Mouse (Mus musculus) kidney, embryonic 14.5 days (tissue): ENCODE results near the gene Dera. TPM values are rescaled to one million over a fixed set of nuclear protein-coding genes. Genes with fewer than 3 reads are reported as not detected.

ENCODE experiments used
- ATAC-seq: fragments of 200-750 bp; cut with Nextera tagmentation; 2 replicates; pipeline ENCODE4 v1.8.0; 2017; ENCODE audit warnings: moderate number of reproducible peaks, mild to moderate bottlenecking, moderate TSS enrichment, moderate library complexity; ENCODE audit not compliant: low FRiP score, low TSS enrichment
- H3K27ac ChIP-seq: fragments of 300-500 bp; sonication (generic); 2 replicates; pipeline ENCODE4 v1.5.1; 2014; ENCODE audit warnings: low read depth, mild to moderate bottlenecking, low read length, moderate library complexity, mixed read lengths
- H3K27me3 ChIP-seq: fragments of 300-500 bp; sonication (generic); 2 replicates; pipeline ENCODE4 v1.6.1; 2014; ENCODE audit warnings: mild to moderate bottlenecking, low read length; ENCODE audit not compliant: control insufficient read depth, insufficient read depth
- H3K36me3 ChIP-seq: fragments of 300-500 bp; sonication (generic); 2 replicates; pipeline ENCODE4 v1.6.1; 2014; ENCODE audit warnings: low read length, mixed read lengths; ENCODE audit not compliant: control insufficient read depth, insufficient read depth
- H3K4me1 ChIP-seq: fragments of 300-500 bp; sonication (generic); 2 replicates; pipeline ENCODE4 v1.6.1; 2014; ENCODE audit warnings: low read length, mixed read lengths; ENCODE audit not compliant: control insufficient read depth, insufficient read depth
- H3K4me2 ChIP-seq: fragments of 300-500 bp; sonication (generic); replicated peaks from 2 replicates; pipeline ENCODE4 v1.6.1; 2014; ENCODE audit warnings: low read depth, mild to moderate bottlenecking, low read length
- H3K4me3 ChIP-seq: fragments of 300-500 bp; sonication (generic); 2 replicates; pipeline ENCODE4 v1.5.1; 2014; ENCODE audit warnings: mild to moderate bottlenecking, low read length
- H3K9ac ChIP-seq: fragments of 300-500 bp; sonication (generic); 2 replicates; pipeline ENCODE4 v1.6.1; 2014; ENCODE audit warnings: low read depth, mild to moderate bottlenecking, low read length, moderate library complexity
- H3K9me3 ChIP-seq: fragments of 300-500 bp; sonication (generic); 2 replicates; pipeline ENCODE4 v1.6.1; 2016; ENCODE audit warnings: low read length; ENCODE audit not compliant: control insufficient read depth
- WGBS: fragments of 180-500 bp; shearing (Covaris S2); extraction: QIAGEN DNeasy Blood & Tissue Kit; methylation state at CpG from one replicate; pipeline ENCODE4 v1.1.7; 2014; 5-methylcytosine and 5-hydroxymethylcytosine counted together
- polyA plus RNA-seq: library from polyadenylated mRNA; unstranded; fragments of >200 nt; fragmentation: Nextera tagmentation; extraction: Ambion mirVana; gene quantifications from 2 replicates; pipeline ENCODE4 v1.2.1, GENCODE M21; 2014

Dera gene
- polyA plus RNA-seq, 1 experiment from 2014 or later: 68.7 TPM

GRCm38 (mm10) chr6:137752275-137752655 lies 2.1 kb upstream of the Dera start:
- WGBS: 87% methylated on average over 4 of the region's 4 CpGs
- H3K36me3 ChIP-seq: peaks cover 39% of the 10 kb centered on the region
- H3K27ac ChIP-seq: no peak overlapping the region
- H3K27me3 ChIP-seq: no peaks in the 10 kb centered on the region
- H3K9me3 ChIP-seq: no peaks in the 10 kb centered on the region
- H3K4me1 ChIP-seq: 0 out of 2 replicates have a peak, but pooled peaks cover 4% of the 10 kb centered on the region
- no peak overlapping the region for H3K9ac ChIP-seq
- no peak for ATAC-seq
- no peak overlapping the region for H3K4me3 ChIP-seq
- no peak overlapping the region for H3K4me2 ChIP-seq

- no peak for ATAC-seq
- no peak overlapping the region for H3K27ac ChIP-seq
- peak overlapping the region; percentile 69 for H3K4me2 ChIP-seq
- peak overlapping the region; percentile 71 for H3K4me3 ChIP-seq
- 4% methylated on average over 8 of the region's 8 CpGs for WGBS
- H3K9me3 ChIP-seq: no peaks in the 10 kb centered on the region
- H3K27me3 ChIP-seq: no peaks in the 10 kb centered on the region
- peaks cover 18% of the 10 kb centered on the region for H3K36me3 ChIP-seq
- H3K4me1 ChIP-seq: 0 out of 2 replicates have a peak, but pooled peaks cover 10% of the 10 kb centered on the region
- peak overlapping the region; percentile 65 for H3K9ac ChIP-seq
These were observed 499 bp downstream of the Dera start for GRCm38 (mm10) chr6:137754857-137755232.

- no peaks in the 10 kb centered on the region for H3K27me3 ChIP-seq
- ATAC-seq: no peak
- H3K4me3 ChIP-seq: no peak overlapping the region
- 68% methylated on average over 5 of the region's 5 CpGs for WGBS
- peaks cover 9% of the 10 kb centered on the region; the same call in 1 of the 2 replicates for H3K36me3 ChIP-seq
- no peaks in the 10 kb centered on the region for H3K9me3 ChIP-seq
- no peak overlapping the region for H3K4me2 ChIP-seq
- H3K27ac ChIP-seq: no peak overlapping the region
- no peak overlapping the region for H3K9ac ChIP-seq
- 0 out of 2 replicates have a peak, but pooled peaks cover 12% of the 10 kb centered on the region for H3K4me1 ChIP-seq
These were observed 2.0 kb downstream of the Dera start for GRCm38 (mm10) chr6:137756310-137756709.

- Histone ChIP-seq H3K4me3 (no peak overlapping the region), H3K4me2 (no peak overlapping the region), H3K27ac (no peak overlapping the region), H3K9ac (no peak overlapping the region), H3K4me1 (0 out of 2 replicates have a peak, but pooled peaks cover 12% of the 10 kb centered on the region), H3K9me3 (no peaks in the 10 kb centered on the region), H3K27me3 (no peaks in the 10 kb centered on the region), H3K36me3 (no peaks in the 10 kb centered on the region)
- WGBS: 82% methylated on average over 1 of the region's 1 CpGs
- ATAC-seq: no peak
These were observed 3.5 kb downstream of the Dera start for GRCm38 (mm10) chr6:137757891-137758290.

GRCm38 (mm10) chr6:137759681-137760080 lies 5.3 kb downstream of the Dera start:
- Histone ChIP-seq H3K9ac (no peak overlapping the region), H3K4me3 (no peak overlapping the region), H3K27ac (no peak overlapping the region), H3K4me1 (0 out of 2 replicates have a peak, but pooled peaks cover 12% of the 10 kb centered on the region), H3K27me3 (no peaks in the 10 kb centered on the region), H3K4me2 (no peak overlapping the region), H3K36me3 (no peaks in the 10 kb centered on the region), H3K9me3 (no peaks in the 10 kb centered on the region)
- 23% methylated on average over 8 of the region's 8 CpGs for WGBS
- ATAC-seq: peak; percentile 48; the same call in 1 of the 2 replicates

- no peaks in the 10 kb centered on the region for H3K27me3 ChIP-seq
- H3K9me3 ChIP-seq: no peaks in the 10 kb centered on the region
- WGBS: 78% methylated on average over 15 of the region's 15 CpGs
These were observed 6.6 kb downstream of the Dera start for GRCm38 (mm10) chr6:137760966-137761365.

GRCm38 (mm10) chr6:137764572-137765210 lies 10.3 kb downstream of the Dera start:
- no peak overlapping the region for H3K4me2 ChIP-seq
- H3K4me1 ChIP-seq: 0 out of 2 replicates have a peak, but pooled peaks cover 3% of the 10 kb centered on the region
- H3K4me3 ChIP-seq: no peak overlapping the region
- H3K9ac ChIP-seq: no peak overlapping the region
- H3K27me3 ChIP-seq: no peaks in the 10 kb centered on the region
- H3K27ac ChIP-seq: no peak overlapping the region
- no peaks in the 10 kb centered on the region for H3K36me3 ChIP-seq
- WGBS: 52% methylated on average over 3 of the region's 3 CpGs
- peak; percentile 78; the same call in 1 of the 2 replicates for ATAC-seq
- H3K9me3 ChIP-seq: no peaks in the 10 kb centered on the region

More at GRCm38 (mm10) chr6:137760966-137761365, 6.6 kb downstream of the Dera start:
- no peak overlapping the region for H3K9ac ChIP-seq
- H3K4me3 ChIP-seq: no peak overlapping the region
- H3K4me1 ChIP-seq: 0 out of 2 replicates have a peak, but pooled peaks cover 8% of the 10 kb centered on the region
- no peak overlapping the region for H3K4me2 ChIP-seq
- H3K36me3 ChIP-seq: no peaks in the 10 kb centered on the region
- ATAC-seq: no peak
- H3K27ac ChIP-seq: no peak overlapping the region

- H3K9me3 ChIP-seq: no peaks in the 10 kb centered on the region
- no peaks in the 10 kb centered on the region for H3K4me1 ChIP-seq
- H3K9ac ChIP-seq: no peak overlapping the region
- H3K27ac ChIP-seq: no peak overlapping the region
- no peak for ATAC-seq
- H3K4me2 ChIP-seq: no peak overlapping the region
- H3K4me3 ChIP-seq: no peak overlapping the region
- H3K36me3 ChIP-seq: no peaks in the 10 kb centered on the region
- no peaks in the 10 kb centered on the region for H3K27me3 ChIP-seq
These were observed 11.8 kb downstream of the Dera start for GRCm38 (mm10) chr6:137766177-137766576.

GRCm38 (mm10) chr6:137771621-137772250 lies 17.4 kb downstream of the Dera start:
- ATAC-seq: peak; percentile 39; the same call in 1 of the 2 replicates
- WGBS: 50% methylated on average over 3 of the region's 3 CpGs
- no peaks in the 10 kb centered on the region for H3K9me3 ChIP-seq
- no peak overlapping the region for H3K4me3 ChIP-seq
- H3K27ac ChIP-seq: no peak overlapping the region
- no peak overlapping the region for H3K4me2 ChIP-seq
- H3K9ac ChIP-seq: no peak overlapping the region
- no peaks in the 10 kb centered on the region for H3K36me3 ChIP-seq
- no peaks in the 10 kb centered on the region for H3K27me3 ChIP-seq
- no peaks in the 10 kb centered on the region for H3K4me1 ChIP-seq
